Mouse (Mus musculus) activated CD4-positive, CD25-positive, alpha-beta regulatory T cell, adult 4 months (primary cell): ENCODE measurements at regions not wholly inside any gene's neighbourhood (a gene's known extent, or its start where the extent isn't known, plus 50 kb on each side); places are given as distances from the start of the nearest gene placed in this dataset.

Experiments used
- ATAC-seq: one replicate; pipeline ENCODE4 v1.8.0; 2017

GRCm38 (mm10) chr3:128723100-128723499 is 476.6 kb upstream of the Pitx2 start:
- no peak for ATAC-seq

GRCm38 (mm10) chr3:128720276-128720675 is 479.4 kb upstream of the Pitx2 start:
- no peak for ATAC-seq

GRCm38 (mm10) chr3:128719226-128719625 is 480.5 kb upstream of the Pitx2 start:
- no peak for ATAC-seq

- ATAC-seq, result no peak
Observed at GRCm38 (mm10) chr3:128707270-128707669, 492.4 kb upstream of the Pitx2 start.

- ATAC-seq, result no peak
Observed at GRCm38 (mm10) chr3:128668468-128669127, 531.1 kb upstream of the Pitx2 start.

GRCm38 (mm10) chr3:128665184-128665583 is 534.5 kb upstream of the Pitx2 start:
- ATAC-seq, result no peak

- no peak for ATAC-seq
Observed at GRCm38 (mm10) chr3:128636960-128637755, 562.5 kb upstream of the Pitx2 start.

- ATAC-seq, result no peak
Observed at GRCm38 (mm10) chr3:128627696-128628095, 572.0 kb upstream of the Pitx2 start.

- no peak for ATAC-seq
Observed at GRCm38 (mm10) chr3:128616675-128617074, 583.0 kb upstream of the Pitx2 start.

- ATAC-seq, result no peak
Observed at GRCm38 (mm10) chr3:128613657-128614056, 586.0 kb upstream of the Pitx2 start.

GRCm38 (mm10) chr3:128610731-128611130 is 588.9 kb upstream of the Pitx2 start:
- no peak for ATAC-seq

- no peak for ATAC-seq
Observed at GRCm38 (mm10) chr3:128608694-128609093, 591.0 kb upstream of the Pitx2 start.

GRCm38 (mm10) chr3:128575339-128576129 is 624.1 kb upstream of the Pitx2 start:
- no peak for ATAC-seq

- ATAC-seq, result no peak
Observed at GRCm38 (mm10) chr3:128570551-128570950, 629.1 kb upstream of the Pitx2 start.

- no peak for ATAC-seq
Observed at GRCm38 (mm10) chr3:128565386-128565785, 634.3 kb upstream of the Pitx2 start.

- ATAC-seq, result no peak
Observed at GRCm38 (mm10) chr3:128546416-128547327, 650.5 kb upstream of the Fam241a start.

GRCm38 (mm10) chr3:128525427-128525826 is 629.3 kb upstream of the Fam241a start:
- ATAC-seq, result no peak

- no peak for ATAC-seq
Observed at GRCm38 (mm10) chr3:128520671-128521103, 624.6 kb upstream of the Fam241a start.

GRCm38 (mm10) chr3:128519913-128520316 is 623.8 kb upstream of the Fam241a start:
- no peak for ATAC-seq

- no peak for ATAC-seq
Observed at GRCm38 (mm10) chr3:128518806-128519205, 622.7 kb upstream of the Fam241a start.

GRCm38 (mm10) chr3:128471111-128471510 is 575.0 kb upstream of the Fam241a start:
- ATAC-seq, result no peak

- no peak for ATAC-seq
Observed at GRCm38 (mm10) chr3:128429706-128430105, 533.6 kb upstream of the Fam241a start.
